Mouse (Mus musculus) kidney, adult 11 months (tissue): ENCODE measurements around the gene Kcnh8.

Experiments
- DNase-seq: peaks from one replicate; pipeline ENCODE4 v3.0.0; 2022

Kcnh8 gene

DNA sequence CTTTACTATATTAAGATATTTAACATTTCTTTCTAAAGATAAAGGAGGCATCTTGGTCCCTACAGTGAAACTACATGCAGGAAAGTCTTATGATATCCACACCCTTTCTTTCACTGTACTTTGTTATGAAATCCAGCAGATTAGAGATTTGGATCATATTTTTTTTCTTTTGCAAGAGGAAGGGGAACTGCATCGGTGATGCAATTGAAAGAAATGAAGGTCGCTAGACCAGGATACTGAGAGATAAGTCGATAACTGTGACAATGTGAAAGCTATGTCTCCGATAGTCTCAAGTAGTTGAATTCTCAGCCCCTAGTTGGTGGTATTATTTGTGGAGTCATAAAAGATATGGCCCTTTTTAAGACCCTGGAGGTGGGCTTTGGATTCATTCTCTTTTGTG is 227.2 kb downstream of the Kcnh8 start:
- DNase-seq = no peak

DNA sequence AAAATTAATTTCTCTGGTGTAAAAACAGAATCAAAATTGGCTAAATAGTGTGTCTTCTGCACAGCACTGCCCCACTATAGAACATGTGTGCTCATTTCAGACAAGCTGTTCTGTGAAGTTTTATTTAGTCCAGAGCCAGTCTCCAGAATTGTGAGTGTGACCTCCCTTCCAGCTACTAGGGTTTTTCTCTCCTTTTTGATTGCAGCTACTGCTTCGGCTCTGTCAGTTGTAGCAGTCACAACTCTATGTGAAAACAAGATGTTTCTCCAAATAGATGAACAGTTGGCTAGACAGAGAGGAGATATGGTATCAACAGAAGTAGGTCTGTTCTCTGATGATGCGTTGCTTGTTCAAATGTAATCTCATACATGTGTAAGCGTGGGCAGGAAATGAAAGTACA is 270.7 kb downstream of the Kcnh8 start:
- no peak for DNase-seq

DNA sequence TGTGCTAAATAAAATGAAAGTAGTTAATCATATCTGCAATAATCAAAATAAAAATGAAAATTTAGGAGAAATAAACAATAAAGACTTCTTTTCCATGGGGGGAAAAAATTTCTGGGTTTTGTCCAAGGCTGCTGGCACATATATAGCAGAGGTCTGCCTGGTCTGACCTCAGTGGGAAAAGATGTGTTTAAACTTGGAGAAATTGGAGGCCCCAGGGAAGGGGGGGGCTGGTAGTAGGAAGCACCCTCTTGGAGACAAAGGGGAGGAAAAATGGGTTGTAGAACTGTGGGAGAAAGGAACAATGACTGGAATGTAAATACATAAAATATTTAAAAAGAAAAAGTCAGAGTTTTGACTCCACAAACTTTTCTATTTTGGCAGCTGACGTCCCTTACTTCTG is 276.5 kb downstream of the Kcnh8 start:
- DNase-seq = no peak

DNA sequence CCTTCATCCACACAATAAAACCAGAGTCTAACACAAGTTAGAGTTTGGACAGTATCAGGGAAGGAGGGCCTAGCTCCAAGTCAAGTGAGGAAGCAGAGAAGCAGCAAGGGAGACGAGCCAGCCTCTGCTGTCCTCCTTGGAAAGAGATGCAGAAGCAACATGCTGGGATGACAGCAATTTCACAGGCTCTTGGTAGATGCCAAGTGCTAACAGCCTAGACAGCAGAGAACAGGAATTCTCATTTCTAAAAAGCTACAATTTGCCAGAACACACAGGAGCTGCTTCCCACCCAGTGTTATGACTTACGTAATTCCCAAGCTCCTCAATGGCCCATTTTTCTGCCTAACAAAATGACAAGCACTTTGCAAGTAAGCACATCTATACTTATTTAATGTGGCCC is 277.5 kb downstream of the Kcnh8 start:
- no peak for DNase-seq

DNA sequence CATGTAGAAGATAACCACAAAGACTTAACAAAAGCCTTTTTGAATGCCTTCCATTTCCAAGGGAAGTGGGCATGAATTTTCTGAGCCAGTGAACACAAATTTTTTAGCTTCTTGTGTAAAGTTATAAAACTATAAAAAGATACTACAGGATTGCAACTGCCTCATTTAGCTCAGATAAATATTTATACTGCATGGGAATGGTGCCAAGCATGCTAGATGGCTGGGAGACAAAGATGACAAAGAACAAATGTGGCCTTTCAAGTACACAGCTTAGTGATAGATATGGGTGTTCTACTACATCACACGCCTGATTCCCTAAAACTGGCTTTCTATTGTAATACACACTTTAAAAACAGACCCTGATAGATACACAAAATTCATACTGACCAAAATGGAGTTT is 282.7 kb downstream of the Kcnh8 start:
- no peak for DNase-seq

DNA sequence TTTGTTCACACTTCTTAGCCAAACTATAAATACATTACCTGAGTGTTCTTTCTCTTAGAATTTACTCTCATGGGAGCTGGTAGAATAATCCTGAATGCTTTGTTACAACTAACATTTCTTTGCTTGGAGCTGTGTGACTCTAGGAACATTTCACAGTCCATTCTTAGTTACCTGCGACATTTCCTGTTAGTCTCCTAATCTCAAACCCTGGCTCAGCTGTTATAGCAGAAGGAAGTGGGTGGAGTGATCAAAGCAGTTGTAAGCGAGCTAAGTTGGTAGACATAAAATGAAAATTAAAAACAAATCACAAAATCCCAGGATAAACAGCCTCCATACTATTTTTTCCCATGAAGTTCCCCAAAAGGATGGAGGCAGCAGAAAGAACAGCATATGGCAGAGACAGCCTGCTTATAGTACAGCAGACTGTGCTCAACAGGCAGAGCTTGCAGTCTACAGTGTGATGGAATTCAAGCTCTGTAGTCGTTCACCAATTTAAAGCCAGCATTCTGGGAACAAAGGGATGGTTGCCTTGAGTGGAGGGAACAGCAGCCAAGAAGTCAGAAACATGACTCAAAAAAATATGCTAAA is 318.1 kb downstream of the Kcnh8 start:
- no peak for DNase-seq

DNA sequence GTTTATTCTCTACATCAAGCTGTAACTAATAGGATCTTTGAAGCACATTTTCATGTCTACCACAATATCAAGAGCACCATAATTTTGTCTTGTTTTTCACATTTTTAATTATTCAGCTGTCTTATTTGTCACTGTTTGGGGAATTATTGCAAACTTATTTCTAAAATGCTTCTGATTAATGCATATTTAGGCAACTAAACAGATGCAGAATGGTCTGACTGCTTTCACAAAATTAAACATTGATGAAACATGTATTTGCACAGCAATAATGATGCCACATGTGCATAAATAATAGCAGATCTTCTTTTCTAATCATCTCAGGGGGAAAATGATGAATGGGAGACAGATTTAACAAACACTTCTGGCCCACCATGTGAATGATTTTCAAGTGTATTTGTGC is 341.5 kb downstream of the Kcnh8 start:
- DNase-seq = no peak

DNA sequence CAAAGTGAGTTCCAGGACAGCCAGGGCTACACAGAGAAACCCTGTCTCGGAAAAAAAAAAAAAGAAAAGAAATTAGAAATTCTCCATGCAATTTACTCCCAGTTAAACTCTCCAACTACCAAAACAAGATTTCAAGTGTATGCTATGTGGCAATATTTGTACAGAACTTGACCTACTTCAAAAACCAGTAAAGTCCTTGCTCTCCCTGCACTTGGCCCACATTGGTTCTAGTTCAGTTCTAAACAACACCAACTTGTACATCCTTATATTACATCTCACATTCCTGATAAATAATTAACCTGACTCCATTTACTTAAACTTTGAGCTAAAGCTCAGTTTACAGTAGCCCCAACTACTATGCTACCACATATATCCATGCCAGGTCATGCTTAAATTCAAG is 370.2 kb downstream of the Kcnh8 start:
- no peak for DNase-seq

DNA sequence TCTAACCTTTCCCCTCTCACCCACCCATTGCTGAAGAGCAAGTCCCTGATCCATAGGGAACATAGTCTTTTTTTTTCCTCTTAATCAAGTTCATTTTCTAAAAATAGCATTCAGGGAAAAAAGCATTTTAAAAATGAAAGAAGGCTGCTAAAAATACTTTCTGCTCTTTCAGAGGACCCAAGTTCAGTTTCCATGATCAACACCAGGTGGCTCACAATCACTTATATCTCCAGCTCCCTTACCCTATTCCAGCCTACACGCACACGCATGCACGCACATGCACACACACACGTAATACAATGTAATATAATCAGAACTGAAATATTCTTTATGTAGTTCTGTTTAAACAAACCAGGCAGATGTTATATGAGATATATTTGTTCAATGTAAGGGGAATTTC is 378.4 kb downstream of the Kcnh8 start:
- DNase-seq = no peak
